Mouse (Mus musculus) ES-E14 (cell line): ENCODE measurements around the gene Ptprk. TPM values are rescaled to one million over a fixed set of nuclear protein-coding genes. Genes with fewer than 3 reads are reported as not detected.

Experiments
- DNase-seq: peaks from one replicate; pipeline ENCODE4 v3.0.0-alpha.2; 2013; ENCODE audit warnings: low read depth, low spot score
- H3K27ac ChIP-seq: 2 replicates; pipeline ENCODE4 v1.5.1; 2012; ENCODE audit warnings: low read depth, mild to moderate bottlenecking, low read length, moderate library complexity, mixed read lengths; ENCODE audit not compliant: poor library complexity, insufficient read depth, severe bottlenecking
- H3K36me3 ChIP-seq: 2 replicates; pipeline ENCODE4 v1.6.1; 2012; ENCODE audit warnings: mild to moderate bottlenecking, low read length, moderate library complexity, mixed read lengths; ENCODE audit not compliant: control insufficient read depth, poor library complexity, insufficient read depth, severe bottlenecking
- H3K4me1 ChIP-seq, 2 experiments: fragments of 150-350 bp in 1 of 2; sonication (generic) in 1 of 2; 2 replicates each; pipeline ENCODE4 v1.6.1; 2012; ENCODE audit warnings: low read length in 2 of 2, mild to moderate bottlenecking in 1 of 2, mixed read lengths in 1 of 2; ENCODE audit not compliant: control insufficient read depth in 2 of 2, insufficient read depth in 2 of 2, poor library complexity in 1 of 2
- H3K4me3 ChIP-seq, 2 experiments: fragments of 150-350 bp in 1 of 2; sonication (generic) in 1 of 2; 2 replicates each; pipeline ENCODE4 v1.5.1; 2012; ENCODE audit warnings: low read length in 2 of 2, low read depth in 1 of 2, mild to moderate bottlenecking in 1 of 2, mixed read lengths in 1 of 2; ENCODE audit not compliant: insufficient read depth in 1 of 2, poor library complexity in 1 of 2, severe bottlenecking in 1 of 2
- H3K9ac ChIP-seq: 2 replicates; pipeline ENCODE4 v1.6.1; 2012; ENCODE audit warnings: low read depth, mild to moderate bottlenecking, low read length, mixed read lengths; ENCODE audit not compliant: poor library complexity, insufficient read depth, severe bottlenecking
- H3K9me3 ChIP-seq: fragments of 150-350 bp; sonication (generic); 2 replicates; pipeline ENCODE4 v1.6.1; 2012; ENCODE audit warnings: low read depth, mild to moderate bottlenecking, low read length; ENCODE audit not compliant: control insufficient read depth, insufficient read depth
- CHD2 ChIP-seq: IDR thresholded peaks from 2 replicates; pipeline ENCODE4 v1.6.1; 2014; ENCODE audit warnings: mild to moderate bottlenecking, low read depth, low read length, inconsistent platforms
- HCFC1 ChIP-seq: IDR thresholded peaks from 2 replicates; pipeline ENCODE4 v1.6.1; 2012; ENCODE audit warnings: low read length, inconsistent platforms, borderline replicate concordance; ENCODE audit not compliant: insufficient read depth
- MAFK ChIP-seq: IDR thresholded peaks from 2 replicates; pipeline ENCODE4 v1.6.1; 2014; ENCODE audit warnings: mild to moderate bottlenecking, low read depth, low read length, inconsistent platforms; ENCODE audit not compliant: insufficient read depth
- ZC3H11A ChIP-seq: IDR thresholded peaks from 2 replicates; pipeline ENCODE4 v1.6.1; 2012; ENCODE audit warnings: low read depth, mild to moderate bottlenecking, inconsistent platforms, low read length, borderline replicate concordance
- ZNF384 ChIP-seq: IDR thresholded peaks from 2 replicates; pipeline ENCODE4 v1.6.1; 2012; ENCODE audit warnings: low read depth, low read length, inconsistent platforms
- in situ Hi-C, 2 experiments: fragments of 600-800 bp; cut with MboI; formaldehyde crosslinking; loops; one replicate each; pipeline ENCODE4 v1.15.1; 2025; ENCODE audit warnings: low sequenced_read_pairs in 2 of 2, inconsistent platforms in 1 of 2; ENCODE audit not compliant: unreplicated experiment in 2 of 2
- total RNA-seq: library from RNA; depleted of rRNA; stranded (reverse); fragments of 300-350 nt; gene quantifications from 2 replicates; pipeline ENCODE4 v1.2.3, GENCODE M21; 2012

The Ptprk gene
- total RNA-seq, 1 experiment, result 67.0 TPM

DNA sequence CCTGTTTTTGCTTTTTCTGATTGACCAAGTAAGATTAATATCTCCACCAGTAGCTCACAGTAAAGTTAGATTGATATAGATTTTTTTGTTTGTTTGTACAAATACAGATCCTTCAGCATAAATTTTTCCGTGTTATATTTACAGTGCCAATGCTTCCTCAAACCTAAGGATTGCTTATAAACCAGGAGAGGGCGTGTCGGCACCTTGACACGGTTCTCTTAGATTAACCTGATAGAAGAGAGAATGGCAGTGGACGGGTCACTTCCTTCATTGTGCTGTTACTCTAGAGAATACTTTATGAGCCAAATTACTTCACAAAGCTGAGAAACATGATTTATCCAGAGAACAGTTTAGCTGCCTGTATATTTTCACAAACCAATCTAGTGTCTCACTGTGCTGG is 505.0 kb downstream of the Ptprk start:
- no peaks in the 10 kb centered on the region for H3K9me3 ChIP-seq
- H3K4me3 ChIP-seq, result no peak overlapping the region
- in situ Hi-C loops, result no loop called here
- no peaks in the 10 kb centered on the region for H3K4me1 ChIP-seq
- DNase-seq, result no peak
- no peaks in the 10 kb centered on the region for H3K36me3 ChIP-seq
- TF ChIP-seq HCFC1 (no peak), MAFK (no peak), CHD2 (no peak), ZC3H11A (no peak), ZNF384 (no peak)
- H3K9ac ChIP-seq, result no peak overlapping the region
- no peak overlapping the region for H3K27ac ChIP-seq

DNA sequence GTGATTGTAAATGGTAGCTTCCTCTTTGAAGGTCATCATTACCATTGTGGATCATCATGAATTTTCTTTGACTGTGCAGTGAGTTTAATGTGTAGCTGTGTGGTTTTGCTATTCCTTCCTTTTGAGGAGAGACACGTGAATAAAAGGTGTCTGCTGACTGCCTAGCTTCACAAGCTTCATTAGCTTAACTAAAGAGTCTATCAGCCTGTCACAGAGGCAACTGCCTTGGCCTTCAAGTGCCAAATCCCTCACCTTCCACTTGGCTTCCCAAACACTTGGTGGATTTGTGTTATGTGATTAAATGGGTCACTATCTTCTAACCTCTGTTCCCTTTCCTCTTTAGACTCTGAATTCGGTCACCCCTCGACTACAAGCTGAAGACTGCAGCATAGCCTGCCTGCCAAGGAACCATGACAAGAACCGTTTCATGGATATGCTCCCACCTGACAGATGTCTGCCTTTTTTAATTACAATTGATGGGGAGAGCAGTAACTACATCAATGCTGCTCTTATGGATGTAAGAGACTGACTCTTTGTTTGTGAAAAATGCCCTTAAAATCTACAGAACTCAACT is 512.0 kb downstream of the Ptprk start:
- DNase-seq, result no peak
- no peaks in the 10 kb centered on the region for H3K36me3 ChIP-seq
- TF ChIP-seq CHD2 (no peak), HCFC1 (no peak), ZC3H11A (no peak), ZNF384 (no peak), MAFK (no peak)
- H3K9ac ChIP-seq, result no peak overlapping the region
- no peak overlapping the region for H3K27ac ChIP-seq
- peaks cover 0 to 2% of the 10 kb centered on the region in 2 experiments; a peak in 1 of 4 replicates for H3K4me1 ChIP-seq
- H3K4me3 ChIP-seq, result no peak overlapping the region
- H3K9me3 ChIP-seq, result no peaks in the 10 kb centered on the region
- in situ Hi-C loops, result no loop called here

DNA sequence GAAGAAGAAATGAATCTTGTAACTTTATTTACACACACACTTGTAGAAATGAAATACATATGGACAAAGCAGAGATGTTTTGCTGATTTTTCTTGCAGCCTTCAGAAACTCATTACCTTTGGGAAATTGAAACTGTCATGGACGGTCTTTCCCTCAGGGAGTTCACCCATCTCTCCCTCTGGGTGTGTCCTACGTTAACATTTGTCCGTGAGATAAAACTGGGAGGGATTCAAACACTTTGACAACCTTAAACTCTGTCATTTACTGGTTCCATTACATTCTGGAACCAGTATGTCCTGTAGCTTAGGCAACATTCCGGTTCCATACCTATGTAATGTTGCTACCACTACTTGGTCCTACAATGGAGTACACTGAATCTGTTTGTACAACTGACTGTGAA is 513.8 kb downstream of the Ptprk start:
- Histone ChIP-seq H3K4me1 (peaks cover 0 to 2% of the 10 kb centered on the region in 2 experiments; a peak in 1 of 4 replicates), H3K27ac (no peak overlapping the region), H3K4me3 (no peak overlapping the region), H3K9me3 (no peaks in the 10 kb centered on the region), H3K36me3 (no peaks in the 10 kb centered on the region), H3K9ac (no peak overlapping the region)
- in situ Hi-C loops, result no loop called here
- no peak for DNase-seq
- TF ChIP-seq ZNF384 (no peak), ZC3H11A (no peak), HCFC1 (no peak)

DNA sequence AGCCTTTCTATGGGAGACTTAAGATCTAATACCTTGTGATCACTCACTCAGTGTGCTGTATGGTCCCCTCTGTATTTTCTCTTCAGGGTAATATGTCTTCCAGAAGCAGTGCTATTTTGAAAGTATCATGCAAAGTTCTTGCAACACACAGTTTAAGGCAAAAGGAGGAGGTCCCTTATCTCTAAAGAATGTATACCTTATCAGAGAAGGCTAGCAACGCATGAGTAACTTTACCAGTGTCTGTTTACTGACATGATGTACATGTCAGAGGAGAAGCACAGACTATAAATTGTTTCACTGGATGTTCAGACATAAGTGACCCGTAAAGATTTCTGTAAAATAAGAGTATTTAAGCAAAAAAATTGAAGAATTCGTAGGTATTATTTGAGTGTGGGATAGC is 516.2 kb downstream of the Ptprk start:
- no peak for TF ChIP-seq ZNF384
- no peak for TF ChIP-seq CHD2
- no peak for TF ChIP-seq MAFK
- TF ChIP-seq HCFC1, result no peak
- no peak for TF ChIP-seq ZC3H11A
- Histone ChIP-seq H3K9me3 (no peaks in the 10 kb centered on the region), H3K27ac (no peak overlapping the region), H3K4me3 (no peak overlapping the region), H3K9ac (no peak overlapping the region), H3K4me1 (peaks cover 0 to 2% of the 10 kb centered on the region in 2 experiments; a peak in 1 of 4 replicates), H3K36me3 (no peaks in the 10 kb centered on the region)
- in situ Hi-C loops, result no loop called here
- DNase-seq, result no peak

DNA sequence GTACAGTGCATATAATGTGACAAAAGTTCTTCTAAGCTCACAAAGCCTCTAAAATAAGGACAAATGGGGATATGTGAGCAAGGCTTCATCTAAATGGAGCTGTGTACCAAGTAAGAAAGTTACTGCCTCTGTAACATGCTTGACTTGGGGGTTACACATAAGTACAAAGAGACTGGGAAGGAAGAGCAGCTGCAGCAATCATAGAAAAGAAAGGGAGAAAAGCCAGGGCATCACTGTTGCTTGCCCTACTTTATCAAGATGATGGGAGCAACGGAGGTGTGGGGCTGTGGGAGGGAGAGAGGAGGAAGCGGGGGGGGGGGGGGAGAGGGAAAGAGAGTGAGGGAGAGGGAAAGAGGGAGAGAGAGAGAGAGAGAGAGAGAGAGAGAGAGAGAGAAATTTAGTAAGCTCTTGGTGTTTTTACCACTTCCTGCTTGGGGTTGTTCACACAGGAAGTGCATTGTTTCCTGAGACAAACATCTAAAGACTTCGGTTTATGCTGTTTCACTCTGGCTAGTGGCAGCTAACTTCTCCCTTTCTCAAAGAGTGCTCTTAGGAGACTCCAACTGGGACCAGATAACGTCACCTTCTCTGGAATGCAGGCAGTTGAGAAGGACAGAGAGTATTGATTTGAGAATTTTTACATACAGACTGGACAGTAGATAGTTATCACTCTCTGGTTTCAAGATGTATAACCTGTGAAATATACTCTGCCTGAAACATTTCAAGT is 519.1 kb downstream of the Ptprk start:
- Histone ChIP-seq H3K36me3 (no peaks in the 10 kb centered on the region), H3K9me3 (no peaks in the 10 kb centered on the region), H3K27ac (no peak overlapping the region), H3K4me3 (no peak overlapping the region), H3K4me1 (no peaks in the 10 kb centered on the region), H3K9ac (no peak overlapping the region)
- TF ChIP-seq ZC3H11A (no peak), HCFC1 (no peak), MAFK (no peak), CHD2 (no peak), ZNF384 (no peak)
- no peak for DNase-seq
- in situ Hi-C loops, result no loop called here
